Mouse (Mus musculus) CH12.LX (cell line): ENCODE data around the gene Zfp609. TPM values are rescaled to one million over a fixed set of nuclear protein-coding genes. Genes with fewer than 3 reads are reported as not detected.

ENCODE experiments used
- DNase-seq: peaks from one replicate; pipeline ENCODE4 v3.0.0-alpha.2; 2013; ENCODE audit errors: extremely low read depth
- H3K27ac ChIP-seq: 2 replicates; pipeline ENCODE4 v1.5.1; 2012; ENCODE audit warnings: low read depth, mild to moderate bottlenecking, control low read depth, moderate library complexity; ENCODE audit not compliant: insufficient read depth
- H3K27me3 ChIP-seq: replicated peaks from 2 replicates; pipeline ENCODE3; 2012; ENCODE audit warnings: inconsistent platforms
- H3K36me3 ChIP-seq, 2 experiments: replicated peaks in 1 of 2; 2 replicates each; pipeline versions ENCODE3 to v1.6.1; 2012; ENCODE audit warnings: inconsistent platforms in 1 of 2, low read length in 1 of 2, mild to moderate bottlenecking in 1 of 2, mixed read lengths in 1 of 2, moderate library complexity in 1 of 2; ENCODE audit not compliant: control insufficient read depth in 1 of 2, insufficient read depth in 1 of 2
- H3K4me1 ChIP-seq, 2 experiments: 2 replicates each; pipeline ENCODE4 v1.6.1; 2012; ENCODE audit warnings: inconsistent platforms in 1 of 2, moderate library complexity in 1 of 2; ENCODE audit not compliant: insufficient read depth in 2 of 2, control insufficient read depth in 1 of 2
- H3K4me2 ChIP-seq: 2 replicates; pipeline ENCODE4 v1.6.1; 2012; ENCODE audit warnings: low read depth, mild to moderate bottlenecking, control low read depth; ENCODE audit not compliant: poor library complexity, insufficient read depth, severe bottlenecking
- H3K4me3 ChIP-seq, 3 experiments: fragments of 150-350 bp in 1 of 3; sonication (generic) in 1 of 3; replicated peaks in 1 of 3; 2 replicates each; pipeline versions ENCODE3 to v1.5.1; 2011 to 2012; ENCODE audit warnings: low read depth in 2 of 3, low read length in 2 of 3, mild to moderate bottlenecking in 2 of 3, moderate library complexity in 2 of 3, control low read depth in 1 of 3, improper control_type of control experiment in 1 of 3, inconsistent platforms in 1 of 3, mixed read lengths in 1 of 3; ENCODE audit not compliant: poor library complexity in 1 of 3
- H3K79me2 ChIP-seq: replicated peaks from 2 replicates; pipeline ENCODE4 v1.6.1; 2012; ENCODE audit warnings: mild to moderate bottlenecking, moderate library complexity; ENCODE audit not compliant: control insufficient read depth, poor library complexity, insufficient read depth, severe bottlenecking; ENCODE audit errors: extremely low read depth
- H3K9ac ChIP-seq: 2 replicates; pipeline ENCODE4 v1.6.1; 2012; ENCODE audit warnings: low read depth, mild to moderate bottlenecking, control low read depth, moderate library complexity; ENCODE audit not compliant: insufficient read depth
- H3K9me3 ChIP-seq: replicated peaks from 2 replicates; pipeline ENCODE3; 2012; ENCODE audit warnings: low read length, inconsistent platforms, mixed read lengths
- BHLHE40 ChIP-seq: IDR thresholded peaks from 2 replicates; pipeline ENCODE4 v1.6.1; 2011; ENCODE audit warnings: mild to moderate bottlenecking, low read depth, low read length, improper control_type of control experiment
- CHD2 ChIP-seq: IDR thresholded peaks from 2 replicates; pipeline ENCODE4 v1.6.1; 2011; ENCODE audit warnings: low read length, improper control_type of control experiment
- CTCF ChIP-seq, 2 experiments: IDR thresholded peaks in 1 of 2; conservative IDR thresholded peaks in 1 of 2; 2 replicates each; pipeline ENCODE4 v1.5.1; 2011 to 2012; ENCODE audit warnings: low read depth in 2 of 2, low read length in 2 of 2, improper control_type of control experiment in 1 of 2, inconsistent platforms in 1 of 2, mild to moderate bottlenecking in 1 of 2, moderate library complexity in 1 of 2
- E2F4 ChIP-seq: IDR thresholded peaks from 2 replicates; pipeline ENCODE4 v1.6.1; 2011; ENCODE audit warnings: low read depth, low read length, improper control_type of control experiment; ENCODE audit not compliant: insufficient replicate concordance
- ELF1 ChIP-seq: IDR thresholded peaks from 2 replicates; pipeline ENCODE4 v1.6.1; 2014; ENCODE audit warnings: low read depth, mild to moderate bottlenecking, inconsistent platforms, low read length, improper control_type of control experiment
- EP300 ChIP-seq: IDR thresholded peaks from 2 replicates; pipeline ENCODE4 v1.6.1; 2011; ENCODE audit warnings: low read length, improper control_type of control experiment
- ETS1 ChIP-seq: conservative IDR thresholded peaks from 2 replicates; pipeline ENCODE4 v1.6.1; 2012; ENCODE audit warnings: low read depth, mild to moderate bottlenecking, inconsistent platforms, low read length, improper control_type of control experiment, moderate library complexity
- GABPA ChIP-seq: IDR thresholded peaks from 2 replicates; pipeline ENCODE4 v1.6.1; 2012; ENCODE audit warnings: low read depth, low read length, improper control_type of control experiment, inconsistent platforms; ENCODE audit not compliant: insufficient replicate concordance
- HCFC1 ChIP-seq: IDR thresholded peaks from 2 replicates; pipeline ENCODE4 v1.6.1; 2012; ENCODE audit warnings: low read depth, mild to moderate bottlenecking, inconsistent platforms, low read length, improper control_type of control experiment
- IRF4 ChIP-seq: IDR thresholded peaks from 2 replicates; pipeline ENCODE4 v1.6.1; 2014; ENCODE audit warnings: low read depth, mild to moderate bottlenecking, inconsistent platforms, low read length, improper control_type of control experiment
- JUN ChIP-seq: IDR thresholded peaks from 2 replicates; pipeline ENCODE4 v1.6.1; 2011; ENCODE audit warnings: low read depth, mild to moderate bottlenecking, low read length, improper control_type of control experiment, moderate library complexity; ENCODE audit not compliant: insufficient read depth
- KAT2A ChIP-seq: IDR thresholded peaks from 2 replicates; pipeline ENCODE4 v1.6.1; 2012; ENCODE audit warnings: low read length, improper control_type of control experiment, inconsistent platforms; ENCODE audit not compliant: insufficient replicate concordance
- MAFK ChIP-seq: IDR thresholded peaks from 2 replicates; pipeline ENCODE4 v1.6.1; 2011; ENCODE audit warnings: low read length, improper control_type of control experiment; ENCODE audit not compliant: insufficient replicate concordance
- MXI1 ChIP-seq: IDR thresholded peaks from 2 replicates; pipeline ENCODE4 v1.6.1; 2011; ENCODE audit warnings: mild to moderate bottlenecking, low read depth, low read length, improper control_type of control experiment
- MYC ChIP-seq: IDR thresholded peaks from 2 replicates; pipeline ENCODE4 v1.6.1; 2011; ENCODE audit warnings: low read depth, mild to moderate bottlenecking, improper control_type of control experiment, low read length
- NELFE ChIP-seq: IDR thresholded peaks from 2 replicates; pipeline ENCODE4 v1.6.1; 2011; ENCODE audit warnings: low read depth, low read length, improper control_type of control experiment
- NRF1 ChIP-seq: IDR thresholded peaks from 2 replicates; pipeline ENCODE4 v1.6.1; 2014; ENCODE audit warnings: low read depth, mild to moderate bottlenecking, inconsistent platforms, low read length, improper control_type of control experiment, moderate library complexity
- POLR2A ChIP-seq: IDR thresholded peaks from 2 replicates; pipeline ENCODE4 v1.6.1; 2011; ENCODE audit warnings: low read depth, mild to moderate bottlenecking, improper control_type of control experiment, low read length
- POLR2AphosphoS2 ChIP-seq: IDR thresholded peaks from 2 replicates; pipeline ENCODE4 v1.6.1; 2011; ENCODE audit warnings: low read depth, low read length, improper control_type of control experiment
- RAD21 ChIP-seq: IDR thresholded peaks from 2 replicates; pipeline ENCODE4 v1.6.1; 2011; ENCODE audit warnings: low read depth, mild to moderate bottlenecking, low read length, improper control_type of control experiment, moderate library complexity
- RCOR1 ChIP-seq: conservative IDR thresholded peaks from 2 replicates; pipeline ENCODE4 v1.6.1; 2012; ENCODE audit warnings: low read depth, mild to moderate bottlenecking, inconsistent platforms, low read length, improper control_type of control experiment
- SMC3 ChIP-seq: IDR thresholded peaks from 2 replicates; pipeline ENCODE4 v1.6.1; 2011; ENCODE audit warnings: low read depth, low read length, improper control_type of control experiment
- TCF12 ChIP-seq: IDR thresholded peaks from 2 replicates; pipeline ENCODE4 v1.6.1; 2014; ENCODE audit warnings: low read depth, mild to moderate bottlenecking, inconsistent platforms, low read length, improper control_type of control experiment
- UBTF ChIP-seq: IDR thresholded peaks from 2 replicates; pipeline ENCODE4 v1.6.1; 2012; ENCODE audit warnings: low read depth, mild to moderate bottlenecking, inconsistent platforms, low read length, improper control_type of control experiment, moderate library complexity
- USF1 ChIP-seq: IDR thresholded peaks from 2 replicates; pipeline ENCODE4 v1.6.1; 2014; ENCODE audit warnings: low read depth, mild to moderate bottlenecking, inconsistent platforms, low read length, improper control_type of control experiment
- USF2 ChIP-seq: conservative IDR thresholded peaks from 2 replicates; pipeline ENCODE4 v1.6.1; 2011; ENCODE audit warnings: low read depth, low read length, improper control_type of control experiment
- ZC3H11A ChIP-seq: IDR thresholded peaks from 2 replicates; pipeline ENCODE4 v1.6.1; 2012; ENCODE audit warnings: low read depth, mild to moderate bottlenecking, inconsistent platforms, low read length, improper control_type of control experiment
- ZKSCAN1 ChIP-seq: IDR thresholded peaks from 2 replicates; pipeline ENCODE4 v1.6.1; 2012; ENCODE audit warnings: low read depth, inconsistent platforms, low read length, improper control_type of control experiment, borderline replicate concordance
- ZMIZ1 ChIP-seq: IDR thresholded peaks from 2 replicates; pipeline ENCODE4 v1.6.1; 2012; ENCODE audit warnings: low read depth, mild to moderate bottlenecking, inconsistent platforms, low read length, improper control_type of control experiment
- ZNF384 ChIP-seq: IDR thresholded peaks from 2 replicates; pipeline ENCODE4 v1.6.1; 2012; ENCODE audit warnings: low read depth, low read length, improper control_type of control experiment, inconsistent platforms
- dilution Hi-C: fragments of 300-500 bp; cut with MboI; formaldehyde crosslinking; loops from 2 replicates; pipeline ENCODE4 v1.14.3; 2020; ENCODE audit warnings: low sequenced_read_pairs; ENCODE audit not compliant: extremely low pct_unique_long_range_greater_than_20kb, extremely low pct_ligation_motif_present
- in situ Hi-C: fragments of 300-500 bp; cut with MboI; formaldehyde crosslinking; loops from 3 replicates; pipeline ENCODE4 v1.14.3; 2019; ENCODE audit warnings: low sequenced_read_pairs, low pct_ligation_motif_present, low pct_unique_long_range_greater_than_20kb, mixed read lengths
- polyA plus RNA-seq: library from polyadenylated mRNA; unstranded; fragments of >175 nt; gene quantifications from 2 replicates; pipeline ENCODE4 v1.2.1, GENCODE M21; 2012; ENCODE audit warnings: low read depth; ENCODE audit not compliant: insufficient read length
- total RNA-seq, 2 experiments: library from RNA; depleted of rRNA; stranded (reverse); fragments of 300-350 nt in 1 of 2; fragments of >200 nt in 1 of 2; gene quantifications; 2 replicates each; pipeline ENCODE4 v1.2.3; 2012 to 2014

The Zfp609 gene
- total and polyA plus RNA-seq, 3 experiments = 1.2 to 15.4 (median 3.2) TPM

DNA sequence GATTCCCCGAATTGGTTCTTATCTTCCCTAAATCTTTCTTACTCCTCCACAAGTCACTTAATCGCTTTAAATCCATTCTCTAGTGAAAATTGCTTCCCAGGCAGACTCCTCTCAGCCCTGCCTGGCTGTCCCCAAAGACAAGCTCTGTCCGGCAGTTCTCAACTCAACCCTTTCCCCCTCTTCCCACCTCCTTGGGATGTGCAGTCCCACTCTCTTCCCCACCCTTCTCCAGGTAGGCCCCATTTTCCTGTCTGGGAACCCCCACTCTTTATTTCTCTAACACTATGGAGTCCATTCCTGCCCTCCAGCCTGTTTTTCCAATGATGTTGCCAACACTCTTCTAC is 150.3 kb downstream of the Zfp609 start:
- TF ChIP-seq IRF4 = no peak
- no peak for TF ChIP-seq BHLHE40
- TF ChIP-seq MYC = no peak
- TF ChIP-seq UBTF = no peak
- no peak for TF ChIP-seq EP300
- no peak for TF ChIP-seq ELF1
- no peak for TF ChIP-seq ZMIZ1
- no peak for TF ChIP-seq USF2
- no peak for TF ChIP-seq USF1
- no peak for TF ChIP-seq MAFK
- TF ChIP-seq ZNF384 = no peak
- no peak for TF ChIP-seq POLR2A
- no peak for TF ChIP-seq E2F4
- peak overlapping the region; percentile 99 for H3K4me2 ChIP-seq
- dilution Hi-C loops (no loop called here), in situ Hi-C loops (no loop called here)
- H3K4me1 ChIP-seq = peaks cover 6 to 54% of the 10 kb centered on the region in 2 experiments
- H3K36me3 ChIP-seq = peaks cover 0 to 27% of the 10 kb centered on the region in 2 experiments
- H3K4me3 ChIP-seq = peak overlapping the region; percentile 59 to 82 (median 77)
- H3K9me3 ChIP-seq = no peaks in the 10 kb centered on the region
- peaks cover 4% of the 10 kb centered on the region for H3K79me2 ChIP-seq
- H3K27ac ChIP-seq = no peak overlapping the region
- peak overlapping the region; percentile 77 for H3K9ac ChIP-seq
- DNase-seq = no peak
- no peaks in the 10 kb centered on the region for H3K27me3 ChIP-seq

GRCm38 (mm10) chr9:65676358-65677118 is 150.8 kb downstream of the Zfp609 start:
- no peaks in the 10 kb centered on the region for H3K9me3 ChIP-seq
- H3K27ac ChIP-seq = no peak overlapping the region
- H3K36me3 ChIP-seq = peaks cover 0 to 25% of the 10 kb centered on the region in 2 experiments
- peak overlapping the region; percentile 99 for H3K4me2 ChIP-seq
- H3K4me1 ChIP-seq = peaks cover 6 to 51% of the 10 kb centered on the region in 2 experiments
- H3K4me3 ChIP-seq = peak overlapping the region; percentile 59 to 82 (median 77)
- H3K27me3 ChIP-seq = no peaks in the 10 kb centered on the region
- H3K9ac ChIP-seq = peak overlapping the region; percentile 77
- dilution Hi-C loops (no loop called here), in situ Hi-C loops (no loop called here)
- DNase-seq = peak; percentile 92
- peaks cover 4% of the 10 kb centered on the region for H3K79me2 ChIP-seq
- TF ChIP-seq ETS1 (no peak), TCF12 (peak; percentile 78), NELFE (peak; percentile 72), POLR2A (peak; percentile 77), SMC3 (no peak), E2F4 (no peak), EP300 (no peak), NRF1 (peak; percentile 85), RCOR1 (no peak), MXI1 (no peak), USF1 (no peak), RAD21 (no peak), ZC3H11A (no peak), MAFK (no peak), ZMIZ1 (peak; percentile 59; the same call in 1 of the 2 replicates), GABPA (no peak), IRF4 (no peak), ZNF384 (no peak), UBTF (no peak), ZKSCAN1 (no peak), CHD2 (no peak), JUN (no peak), CTCF (conservative IDR thresholded peaks at IDR 0.05 in 1 of 2, IDR thresholded peaks at IDR 0.05 in 1 of 2; ENCODE audit: low read depth in 2 of 2, low read length in 2 of 2) (no peak), USF2 (no peak), HCFC1 (peak; percentile 69), KAT2A (no peak), POLR2AphosphoS2 (0 out of 2 replicates have a peak, but pooled peaks have one; percentile 30)
